Mouse (Mus musculus) granulocyte monocyte progenitor cell, adult 5-6 weeks (primary cell): ENCODE measurements around the gene Nol9. TPM values are rescaled to one million over a fixed set of nuclear protein-coding genes. Genes with fewer than 3 reads are reported as not detected.

Experiments
- ATAC-seq: replicated peaks from 2 replicates; pipeline ENCODE4 v1.8.0; 2016; ENCODE audit warnings: mild to moderate bottlenecking, moderate TSS enrichment, inconsistent platforms; ENCODE audit not compliant: poor library complexity, severe bottlenecking
- total RNA-seq, 2 experiments: library from RNA; stranded (forward) in 1 of 2; stranded (reverse) in 1 of 2; fragments of 200-712, 200-1000 nt in 1 of 2; fragments of >200 nt in 1 of 2; fragmentation: Nextera tagmentation in 1 of 2; gene quantifications; 2 replicates each; pipeline ENCODE4 v1.2.3; 2014 to 2017

The Nol9 gene
- total RNA-seq, 2 experiments from 2014 or later: 33.7 to 40.0 TPM

GRCm38 (mm10) chr4:152087211-152088081, 48.3 kb downstream of the Nol9 start:
- ATAC-seq: peak; percentile 88

- ATAC-seq: peak; percentile 15
These were observed 49.0 kb downstream of the Nol9 start for GRCm38 (mm10) chr4:152088133-152088532.

- ATAC-seq: no peak
These were observed 49.5 kb downstream of the Nol9 start for GRCm38 (mm10) chr4:152088556-152089120.

- no peak for ATAC-seq
These were observed 51.1 kb downstream of the Nol9 start for GRCm38 (mm10) chr4:152090191-152090590.

- no peak for ATAC-seq
These were observed 53.7 kb downstream of the Nol9 start for GRCm38 (mm10) chr4:152092751-152093293.

- no peak for ATAC-seq
These were observed 55.1 kb downstream of the Nol9 start for GRCm38 (mm10) chr4:152094233-152094632.

- ATAC-seq: peak; percentile 86
These were observed 57.1 kb downstream of the Nol9 start for GRCm38 (mm10) chr4:152095937-152096910.

- ATAC-seq: no peak
These were observed 57.8 kb downstream of the Nol9 start for GRCm38 (mm10) chr4:152096927-152097326.

GRCm38 (mm10) chr4:152097911-152098799, 59.0 kb downstream of the Nol9 start:
- ATAC-seq: no peak

- ATAC-seq: no peak
These were observed 61.4 kb downstream of the Nol9 start for GRCm38 (mm10) chr4:152100541-152100940.

- ATAC-seq: peak; percentile 10; the same call in 1 of the 2 replicates
These were observed 62.0 kb downstream of the Nol9 start for GRCm38 (mm10) chr4:152101081-152101653.

GRCm38 (mm10) chr4:152101921-152102320, 62.8 kb downstream of the Nol9 start:
- ATAC-seq: no peak

- ATAC-seq: peak; percentile 73
These were observed 63.9 kb downstream of the Nol9 start for GRCm38 (mm10) chr4:152103025-152103424.

GRCm38 (mm10) chr4:152106746-152107145, 67.6 kb downstream of the Nol9 start:
- ATAC-seq: no peak

GRCm38 (mm10) chr4:152107493-152107892, 68.4 kb downstream of the Nol9 start:
- ATAC-seq: no peak

- peak; percentile 28; the same call in 1 of the 2 replicates for ATAC-seq
These were observed 68.9 kb downstream of the Nol9 start for GRCm38 (mm10) chr4:152107971-152108509.

- no peak for ATAC-seq
These were observed 69.6 kb downstream of the Nol9 start for GRCm38 (mm10) chr4:152108673-152109072.

- ATAC-seq: no peak
These were observed 70.4 kb downstream of the Nol9 start for GRCm38 (mm10) chr4:152109509-152109908.

GRCm38 (mm10) chr4:152110689-152111088, 71.6 kb downstream of the Nol9 start:
- no peak for ATAC-seq
